Mouse (Mus musculus): Measurements from ENCODE around the gene Gstm7. TPM values are rescaled to one million over a fixed set of nuclear protein-coding genes. Genes with fewer than 3 reads are reported as not detected.

Gene Gstm7
- polyA plus RNA-seq, 1 experiment, result 12.6 TPM

GRCm38 (mm10) chr3:107925335-107925734 lies 6.3 kb downstream of the Gstm7 start:
- no peak for TF ChIP-seq CTCF (IDR thresholded peaks at IDR 0.05; ENCODE audit: insufficient read depth, low read length)
- no peak for TF ChIP-seq POLR2A (IDR thresholded peaks at IDR 0.05; ENCODE audit: borderline replicate concordance, extremely low read depth, low read depth, low read length)
- H3K4me3 ChIP-seq (replicated peaks; ENCODE audit: extremely low read depth, low read depth, low read length), result no peak overlapping the region
- WGBS, result 91% methylated on average over 3 of the region's 3 CpGs
- no peak for DNase-seq
- H3K4me1 ChIP-seq (ENCODE audit: control insufficient read depth, insufficient read depth, low read length), result no peaks in the 10 kb centered on the region

- TF ChIP-seq POLR2A (IDR thresholded peaks at IDR 0.05; ENCODE audit: borderline replicate concordance, extremely low read depth, low read depth, low read length) (no peak), CTCF (IDR thresholded peaks at IDR 0.05; ENCODE audit: insufficient read depth, low read length) (no peak)
Measured at GRCm38 (mm10) chr3:107920348-107920747, 11.3 kb downstream of the Gstm7 start.

GRCm38 (mm10) chr3:107917783-107918408 lies 13.7 kb downstream of the Gstm7 start:
- TF ChIP-seq POLR2A (IDR thresholded peaks at IDR 0.05; ENCODE audit: borderline replicate concordance, extremely low read depth, low read depth, low read length), result no peak
- TF ChIP-seq CTCF (IDR thresholded peaks at IDR 0.05; ENCODE audit: insufficient read depth, low read length), result no peak
- H3K4me1 ChIP-seq (ENCODE audit: control insufficient read depth, insufficient read depth, low read length), result no peaks in the 10 kb centered on the region
- WGBS, result 57% methylated on average over 7 of the region's 7 CpGs
- DNase-seq, result peak; percentile 25
- no peak overlapping the region for H3K4me3 ChIP-seq (replicated peaks; ENCODE audit: extremely low read depth, low read depth, low read length)

More at GRCm38 (mm10) chr3:107920348-107920747, 11.3 kb downstream of the Gstm7 start:
- Histone ChIP-seq H3K4me1 (ENCODE audit: control insufficient read depth, insufficient read depth, low read length) (no peaks in the 10 kb centered on the region), H3K4me3 (replicated peaks; ENCODE audit: extremely low read depth, low read depth, low read length) (no peak overlapping the region)
- no peak for DNase-seq
- WGBS, result 93% methylated on average over 5 of the region's 5 CpGs

- TF ChIP-seq POLR2A (IDR thresholded peaks at IDR 0.05; ENCODE audit: borderline replicate concordance, extremely low read depth, low read depth, low read length) (no peak), CTCF (IDR thresholded peaks at IDR 0.05; ENCODE audit: insufficient read depth, low read length) (no peak)
- 78% methylated on average over 3 of the region's 3 CpGs for WGBS
- H3K4me3 ChIP-seq (replicated peaks; ENCODE audit: extremely low read depth, low read depth, low read length), result no peak overlapping the region
- no peak for DNase-seq
- H3K4me1 ChIP-seq (ENCODE audit: control insufficient read depth, insufficient read depth, low read length), result no peaks in the 10 kb centered on the region
Measured at GRCm38 (mm10) chr3:107917097-107917496, 14.5 kb downstream of the Gstm7 start.

GRCm38 (mm10) chr3:107916674-107917073 lies 14.9 kb downstream of the Gstm7 start:
- WGBS, result 75% methylated on average over 15 of the region's 15 CpGs
- TF ChIP-seq CTCF (IDR thresholded peaks at IDR 0.05; ENCODE audit: insufficient read depth, low read length) (no peak), POLR2A (IDR thresholded peaks at IDR 0.05; ENCODE audit: borderline replicate concordance, extremely low read depth, low read depth, low read length) (no peak)
- no peak overlapping the region for H3K4me3 ChIP-seq (replicated peaks; ENCODE audit: extremely low read depth, low read depth, low read length)
- DNase-seq, result no peak
- no peaks in the 10 kb centered on the region for H3K4me1 ChIP-seq (ENCODE audit: control insufficient read depth, insufficient read depth, low read length)

- 68% methylated on average over 6 of the region's 6 CpGs for WGBS
- Histone ChIP-seq H3K4me3 (replicated peaks; ENCODE audit: extremely low read depth, low read depth, low read length) (no peak overlapping the region), H3K4me1 (ENCODE audit: control insufficient read depth, insufficient read depth, low read length) (no peaks in the 10 kb centered on the region)
- no peak for TF ChIP-seq POLR2A (IDR thresholded peaks at IDR 0.05; ENCODE audit: borderline replicate concordance, extremely low read depth, low read depth, low read length)
- TF ChIP-seq CTCF (IDR thresholded peaks at IDR 0.05; ENCODE audit: insufficient read depth, low read length), result no peak
- no peak for DNase-seq
Measured at GRCm38 (mm10) chr3:107905942-107906341, 25.7 kb downstream of the Gstm7 start.

GRCm38 (mm10) chr3:107900955-107901673 lies 30.5 kb downstream of the Gstm7 start:
- H3K4me1 ChIP-seq (ENCODE audit: control insufficient read depth, insufficient read depth, low read length), result no peaks in the 10 kb centered on the region
- no peak overlapping the region for H3K4me3 ChIP-seq (replicated peaks; ENCODE audit: extremely low read depth, low read depth, low read length)
- TF ChIP-seq POLR2A (IDR thresholded peaks at IDR 0.05; ENCODE audit: borderline replicate concordance, extremely low read depth, low read depth, low read length), result no peak
- 59% methylated on average over 11 of the region's 11 CpGs for whole genome bisulfite sequencing
- no peak for DNase-seq

- no peak for DNase-seq
- Histone ChIP-seq H3K4me1 (ENCODE audit: control insufficient read depth, insufficient read depth, low read length) (peaks cover 3% of the 10 kb centered on the region; the same call in 1 of the 2 replicates), H3K4me3 (replicated peaks; ENCODE audit: extremely low read depth, low read depth, low read length) (no peak overlapping the region)
- TF ChIP-seq CTCF (IDR thresholded peaks at IDR 0.05; ENCODE audit: insufficient read depth, low read length) (no peak), POLR2A (IDR thresholded peaks at IDR 0.05; ENCODE audit: borderline replicate concordance, extremely low read depth, low read depth, low read length) (no peak)
- WGBS, result 95% methylated on average over 13 of the region's 13 CpGs
Measured at GRCm38 (mm10) chr3:107898691-107899090, 32.9 kb downstream of the Gstm7 start.

GRCm38 (mm10) chr3:107895720-107896569 lies 35.7 kb downstream of the Gstm7 start, which contains the start of gene Gstm5:
Gene Gstm5, plus strand, starts transcription at chr3:107895821.
- TF ChIP-seq CTCF (IDR thresholded peaks at IDR 0.05; ENCODE audit: insufficient read depth, low read length) (no peak), POLR2A (IDR thresholded peaks at IDR 0.05; ENCODE audit: borderline replicate concordance, extremely low read depth, low read depth, low read length) (peak; percentile 56; the same call in 1 of the 2 replicates)
- H3K4me3 ChIP-seq (replicated peaks; ENCODE audit: extremely low read depth, low read depth, low read length), result peak within 1 kb of the TSS; percentile 70
- peak; percentile 62 for DNase-seq
- H3K4me1 ChIP-seq (ENCODE audit: control insufficient read depth, insufficient read depth, low read length), result peaks cover 3% of the 10 kb centered on the region; the same call in 1 of the 2 replicates
- 8% methylated on average over 40 of the region's 40 CpGs for WGBS

All from lung, adult 2 months (tissue).